In the genomic region with DNA sequence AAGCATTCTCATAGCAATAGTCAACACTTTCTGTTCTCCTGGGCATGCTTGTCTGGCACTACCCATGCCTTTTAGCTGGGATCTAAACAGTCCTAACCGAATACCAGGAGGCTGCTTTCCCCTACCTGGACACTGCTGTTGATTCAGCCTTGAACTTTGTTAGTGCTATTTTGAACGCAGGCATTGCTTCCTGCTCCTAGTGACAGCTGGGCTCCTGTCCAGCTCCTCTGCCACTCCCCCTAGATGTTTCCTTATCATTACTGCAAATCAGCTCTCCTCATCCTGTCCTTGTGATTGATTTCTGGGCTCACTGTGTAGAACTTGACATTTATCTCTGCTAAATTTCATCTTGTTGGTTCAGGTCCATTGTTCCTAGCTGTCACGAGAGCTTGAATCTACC, we compare ENCODE assay signal across 16 mouse cellular contexts.
DNase-seq lines count a peak whose midpoint lies in the region; ATAC-seq lines count a peak whose summit lies in the region.
"Had no signal": no experiment of that assay in that cellular context is flagged by ENCODE, and none has a peak within 500 bp of the region (broad histone marks: within the 10 kb centered on the region; RNA-seq: fewer than 3 reads in every experiment).

No protein-coding gene starts in this region.

- ATAC-seq in kidney, embryonic 15.5 days (replicated peaks; ENCODE audit: low FRiP score), result no peak
- ATAC-seq: intestine, postnatal 0 days had no signal

- H3K27ac ChIP-seq in kidney, embryonic 15.5 days, result no peak overlapping the region
- H3K27ac ChIP-seq: hindbrain, embryonic 14.5 days; limb, embryonic 13.5 days had no signal

- H3K4me3 ChIP-seq in kidney, embryonic 15.5 days (replicated peaks), result no peak overlapping the region
- H3K4me3 ChIP-seq: limb, embryonic 13.5 days had no signal

- peak; percentile 22 for DNase-seq in kidney, adult 11 months
- peak; percentile 3 for DNase-seq in lung, postnatal 14 days
- DNase-seq in lung, postnatal 4 days, result no peak
- DNase-seq in kidney, adult 9 months, result peak; percentile 42
- no peak for DNase-seq in urinary bladder, postnatal 25 days (ENCODE audit: low spot score)
- no peak for DNase-seq in cerebellum, postnatal 14 days
- no peak for DNase-seq in thymus, postnatal 36 days
- DNase-seq: cerebellum, adult 8-10 months; gastrocnemius, postnatal 14 days; heart, postnatal 14 days; layer of hippocampus, adult 9-11 months had no signal

- WGBS in kidney, embryonic 15.5 days, result 25% methylated on average over 3 of the region's 3 CpGs

- H3K4me2 ChIP-seq in kidney, embryonic 15.5 days, result no peak overlapping the region
- H3K4me2 ChIP-seq: heart, embryonic 11.5 days; hindbrain, embryonic 14.5 days; limb, embryonic 13.5 days had no signal

- no peaks in the 10 kb centered on the region for H3K27me3 ChIP-seq in kidney, embryonic 15.5 days
- H3K27me3 ChIP-seq: limb, embryonic 13.5 days had no signal

- no peak overlapping the region for H3K9ac ChIP-seq in kidney, embryonic 15.5 days
- H3K9ac ChIP-seq: hindbrain, embryonic 14.5 days; limb, embryonic 13.5 days had no signal

- H3K36me3 ChIP-seq in kidney, embryonic 15.5 days, result no peaks in the 10 kb centered on the region
- H3K36me3 ChIP-seq: limb, embryonic 13.5 days had no signal

- H3K9me3 ChIP-seq in kidney, embryonic 15.5 days (replicated peaks), result no peaks in the 10 kb centered on the region

- peaks cover 5% of the 10 kb centered on the region; the same call in 1 of the 2 replicates for H3K4me1 ChIP-seq in kidney, embryonic 15.5 days

Comparison
In these comparisons a context has a peak if more than half of its experiments do, and no peak if none do; other contexts are left out.
1. DNase-seq: peak in kidney, adult 11 months (single experiment), lung, postnatal 14 days (single experiment) and kidney, adult 9 months (single experiment); none in lung, postnatal 4 days (0 of 2), urinary bladder, postnatal 25 days (single experiment), cerebellum, postnatal 14 days (0 of 2) and thymus, postnatal 36 days (0 of 2).